Mouse (Mus musculus) kidney, adult 2 months (tissue): ENCODE measurements around the gene Mrps23.

Experiments used
- CTCF ChIP-seq: fragments of 200-500 bp; conservative IDR thresholded peaks from 2 replicates; pipeline ENCODE4 v1.5.1; 2011; ENCODE audit warnings: low read depth, mild to moderate bottlenecking, control low read depth, low read length, moderate library complexity, mixed read lengths; ENCODE audit not compliant: insufficient read depth, insufficient read length
- POLR2A ChIP-seq: fragments of 200-500 bp; IDR thresholded peaks from one replicate; pipeline ENCODE4 v1.6.1; 2011; ENCODE audit warnings: low read depth, low read length, control low read depth

DNA sequence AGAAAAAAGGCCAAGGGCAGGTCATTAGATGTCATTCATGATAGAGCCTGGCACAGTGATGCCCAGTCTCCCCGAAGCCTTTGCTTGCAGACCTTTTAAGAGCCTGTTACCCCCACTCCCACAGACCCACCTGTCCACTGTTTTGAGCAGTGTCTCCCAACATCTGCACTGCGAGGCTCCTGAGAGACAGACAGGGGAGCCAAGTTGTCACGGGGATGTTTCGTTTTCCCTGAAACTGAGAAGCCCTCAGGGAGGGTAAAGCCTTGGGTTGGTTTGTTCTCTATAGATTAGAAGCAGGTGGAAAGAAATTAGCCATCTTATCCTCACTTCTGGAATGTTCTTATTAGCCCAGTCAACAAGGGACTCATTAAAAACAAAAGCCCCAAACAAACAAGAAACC lies 30.6 kb downstream of the Mrps23 start:
- TF ChIP-seq POLR2A (no peak), CTCF (no peak)
